In the genomic region with DNA sequence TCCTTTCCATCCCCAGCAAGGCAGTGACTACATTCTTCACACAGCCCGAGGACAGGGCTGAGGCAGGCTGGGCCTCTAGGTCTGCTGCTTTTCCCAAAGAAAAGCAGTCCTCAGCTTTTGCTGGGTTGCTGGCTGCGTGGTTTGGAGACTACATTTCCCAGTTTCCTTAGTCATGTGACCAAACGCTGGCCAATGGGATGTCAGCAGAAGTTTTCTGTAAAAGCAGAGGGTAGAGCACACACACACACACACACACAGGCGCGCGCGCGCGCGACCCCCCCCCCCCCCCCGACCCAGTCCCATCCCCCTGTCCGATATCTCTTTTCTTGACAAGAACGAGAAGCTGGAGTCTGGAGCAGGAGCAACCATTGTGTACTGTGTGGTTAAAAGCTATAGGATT, we compare ENCODE assay signal across 8 mouse cellular contexts. TPM values are rescaled to one million over a fixed set of nuclear protein-coding genes. Genes with fewer than 3 reads are reported as not detected.
DNase-seq lines count a peak whose midpoint lies in the region; ATAC-seq and TF ChIP-seq lines count a peak whose summit lies in the region.

No protein-coding gene starts in this region.

- H3K27ac ChIP-seq in heart, embryonic 14.5 days (replicated peaks in 1 of 2; ENCODE audit: control insufficient read depth in 1 of 2, insufficient read depth in 1 of 2, low read depth in 2 of 2, low read length in 2 of 2): peak overlapping the region; percentile 40 to 77
- H3K27ac ChIP-seq in kidney, postnatal 0 days: peak overlapping the region; percentile 92
- H3K27ac ChIP-seq in midbrain, embryonic 16.5 days (ENCODE audit: low read length): peak overlapping the region; percentile 56

- TF ChIP-seq CTCF in kidney, postnatal 0 days (IDR thresholded peaks at IDR 0.05; ENCODE audit: low read depth): no peak

- no peaks in the 10 kb centered on the region for H3K27me3 ChIP-seq in heart, embryonic 14.5 days (ENCODE audit: control insufficient read depth, insufficient read depth, low read length)
- H3K27me3 ChIP-seq in kidney, postnatal 0 days (ENCODE audit: insufficient read depth, low read length): no peaks in the 10 kb centered on the region
- no peaks in the 10 kb centered on the region for H3K27me3 ChIP-seq in midbrain, embryonic 16.5 days (ENCODE audit: control insufficient read depth, insufficient read depth, low read depth, low read length)

- peaks cover 18 to 27% of the 10 kb centered on the region in 2 experiments for H3K4me1 ChIP-seq in heart, embryonic 14.5 days (ENCODE audit: control insufficient read depth in 2 of 2, insufficient read depth in 2 of 2, low read length in 2 of 2)
- H3K4me1 ChIP-seq in kidney, postnatal 0 days (replicated peaks; ENCODE audit: insufficient read depth, low read length): peaks cover 20% of the 10 kb centered on the region; the same call in 1 of the 2 replicates
- peaks cover 19% of the 10 kb centered on the region for H3K4me1 ChIP-seq in midbrain, embryonic 16.5 days (ENCODE audit: control insufficient read depth, insufficient read depth, low read length)

- H3K9me3 ChIP-seq in heart, embryonic 14.5 days (ENCODE audit: control insufficient read depth, low read length): no peaks in the 10 kb centered on the region
- H3K9me3 ChIP-seq in kidney, postnatal 0 days (replicated peaks; ENCODE audit: low read length): no peaks in the 10 kb centered on the region
- H3K9me3 ChIP-seq in midbrain, embryonic 16.5 days (replicated peaks; ENCODE audit: control insufficient read depth, low read length, poor library complexity, severe bottlenecking): no peaks in the 10 kb centered on the region

- no peak for ATAC-seq in heart, embryonic 14.5 days (ENCODE audit: insufficient number of reproducible peaks, insufficient read depth, low FRiP score, low read depth)
- ATAC-seq in kidney, postnatal 0 days (replicated peaks; ENCODE audit: low FRiP score, low read depth): 0 out of 2 replicates have a peak, but pooled peaks have one; percentile 13
- ATAC-seq in midbrain, embryonic 16.5 days: peak; percentile 47; the same call in 1 of the 2 replicates

- 1% methylated on average over 12 of the region's 13 CpGs for WGBS in heart, embryonic 14.5 days
- 2% methylated on average over 13 of the region's 13 CpGs for WGBS in kidney, postnatal 0 days
- 0% methylated on average over 11 of the region's 13 CpGs for WGBS in midbrain, embryonic 16.5 days

- no peaks in the 10 kb centered on the region for H3K36me3 ChIP-seq in heart, embryonic 14.5 days (ENCODE audit: control insufficient read depth, insufficient read depth, low read length)
- no peaks in the 10 kb centered on the region for H3K36me3 ChIP-seq in kidney, postnatal 0 days (ENCODE audit: insufficient read depth, low read length)
- H3K36me3 ChIP-seq in midbrain, embryonic 16.5 days (ENCODE audit: control insufficient read depth, insufficient read depth, low read length): no peaks in the 10 kb centered on the region

- peak overlapping the region; percentile 78 for H3K4me2 ChIP-seq in heart, embryonic 14.5 days (ENCODE audit: low read length)
- H3K4me2 ChIP-seq in kidney, postnatal 0 days (ENCODE audit: low read length): peak overlapping the region; percentile 46
- H3K4me2 ChIP-seq in midbrain, embryonic 16.5 days (ENCODE audit: low read length): peak overlapping the region; percentile 58

- peak overlapping the region; percentile 60 for H3K9ac ChIP-seq in heart, embryonic 14.5 days (ENCODE audit: low read length)
- H3K9ac ChIP-seq in kidney, postnatal 0 days (ENCODE audit: low read depth, low read length): no peak overlapping the region; the same call in 1 of the 2 replicates
- H3K9ac ChIP-seq in midbrain, embryonic 16.5 days (ENCODE audit: low read depth, low read length): peak overlapping the region; percentile 61

- peak overlapping the region in 1 of 2 experiments; percentile 22; a peak in 2 of 4 replicates for H3K4me3 ChIP-seq in heart, embryonic 14.5 days (ENCODE audit: control insufficient read depth in 1 of 2, insufficient read depth in 1 of 2, low read depth in 1 of 2, low read length in 2 of 2)
- H3K4me3 ChIP-seq in kidney, postnatal 0 days (replicated peaks; ENCODE audit: low read depth, low read length): no peak overlapping the region
- peak overlapping the region; percentile 29 for H3K4me3 ChIP-seq in midbrain, embryonic 16.5 days (ENCODE audit: low read depth, low read length)

- DNase-seq in ovary, adult 18-20 months (ENCODE audit: low spot score): peak; percentile 68
- no peak for DNase-seq in ovary, postnatal 10 days (ENCODE audit: low spot score)
- peak; percentile 42 for DNase-seq in fibroblast of lung, adult 2 months (ENCODE audit: low read depth)
- peak; percentile 87 for DNase-seq in kidney, postnatal 0 days (ENCODE audit: low spot score)
- peak; percentile 66 for DNase-seq in liver
- DNase-seq in thymus, postnatal 10 days (ENCODE audit: low spot score in 2 of 2): peak; percentile 38 to 44

RNA-seq across cellular contexts. Expression of a gene that starts 20.1 kb away (rescaled TPM):
- 1.8 and 2.1 TPM in 2 replicates for polyA plus RNA-seq in heart, embryonic 14.5 days (2014; fragmentation: Nextera tagmentation; extraction: Ambion mirVana)
- polyA plus RNA-seq in kidney, postnatal 0 days (2015; fragmentation: Nextera tagmentation; extraction: Ambion mirVana): 4.6 TPM in 2 replicates
- 0.99 and 2.1 TPM in 2 replicates for polyA plus RNA-seq in midbrain, embryonic 16.5 days (2015; fragmentation: Nextera tagmentation; extraction: Ambion mirVana)

RNA-seq across cellular contexts. Expression of a gene that starts 24.3 kb away (rescaled TPM):
- polyA plus RNA-seq in heart, embryonic 14.5 days (2014; fragmentation: Nextera tagmentation; extraction: Ambion mirVana): 84.2 and 84.9 TPM in 2 replicates
- 77.4 and 81.4 TPM in 2 replicates for polyA plus RNA-seq in kidney, postnatal 0 days (2015; fragmentation: Nextera tagmentation; extraction: Ambion mirVana)
- 105 and 109 TPM in 2 replicates for polyA plus RNA-seq in midbrain, embryonic 16.5 days (2015; fragmentation: Nextera tagmentation; extraction: Ambion mirVana)

RNA-seq across cellular contexts. Expression of a gene that starts 46.8 kb away (rescaled TPM):
- 16.7 and 17.8 TPM in 2 replicates for polyA plus RNA-seq in heart, embryonic 14.5 days (2014; fragmentation: Nextera tagmentation; extraction: Ambion mirVana)
- polyA plus RNA-seq in kidney, postnatal 0 days (2015; fragmentation: Nextera tagmentation; extraction: Ambion mirVana): 26.1 and 26.9 TPM in 2 replicates
- polyA plus RNA-seq in midbrain, embryonic 16.5 days (2015; fragmentation: Nextera tagmentation; extraction: Ambion mirVana): 41.7 and 48.0 TPM in 2 replicates

RNA-seq across cellular contexts. Expression of a gene that starts 51.4 kb away (rescaled TPM):
- polyA plus RNA-seq in heart, embryonic 14.5 days (2014; fragmentation: Nextera tagmentation; extraction: Ambion mirVana): 33.2 and 47.0 TPM in 2 replicates
- polyA plus RNA-seq in kidney, postnatal 0 days (2015; fragmentation: Nextera tagmentation; extraction: Ambion mirVana): 5.8 and 6.9 TPM in 2 replicates
- polyA plus RNA-seq in midbrain, embryonic 16.5 days (2015; fragmentation: Nextera tagmentation; extraction: Ambion mirVana): 1.8 and 2.4 TPM in 2 replicates
